Mouse (Mus musculus) CH12.LX (cell line): Measurements from ENCODE around the gene Rffl. TPM values are rescaled to one million over a fixed set of nuclear protein-coding genes. Genes with fewer than 3 reads are reported as not detected.

Experiments
- DNase-seq: peaks from one replicate; pipeline ENCODE4 v3.0.0-alpha.2; 2013; ENCODE audit errors: extremely low read depth
- H3K27ac ChIP-seq: 2 replicates; pipeline ENCODE4 v1.5.1; 2012; ENCODE audit warnings: low read depth, mild to moderate bottlenecking, control low read depth, moderate library complexity; ENCODE audit not compliant: insufficient read depth
- H3K27me3 ChIP-seq: replicated peaks from 2 replicates; pipeline ENCODE3; 2012; ENCODE audit warnings: inconsistent platforms
- H3K36me3 ChIP-seq, 2 experiments: replicated peaks in 1 of 2; 2 replicates each; pipeline versions ENCODE3 to v1.6.1; 2012; ENCODE audit warnings: inconsistent platforms in 1 of 2, low read length in 1 of 2, mild to moderate bottlenecking in 1 of 2, mixed read lengths in 1 of 2, moderate library complexity in 1 of 2; ENCODE audit not compliant: control insufficient read depth in 1 of 2, insufficient read depth in 1 of 2
- H3K4me1 ChIP-seq, 2 experiments: 2 replicates each; pipeline ENCODE4 v1.6.1; 2012; ENCODE audit warnings: inconsistent platforms in 1 of 2, moderate library complexity in 1 of 2; ENCODE audit not compliant: insufficient read depth in 2 of 2, control insufficient read depth in 1 of 2
- H3K4me2 ChIP-seq: 2 replicates; pipeline ENCODE4 v1.6.1; 2012; ENCODE audit warnings: low read depth, mild to moderate bottlenecking, control low read depth; ENCODE audit not compliant: poor library complexity, insufficient read depth, severe bottlenecking
- H3K4me3 ChIP-seq, 3 experiments: fragments of 150-350 bp in 1 of 3; sonication (generic) in 1 of 3; replicated peaks in 1 of 3; 2 replicates each; pipeline versions ENCODE3 to v1.5.1; 2011 to 2012; ENCODE audit warnings: low read depth in 2 of 3, low read length in 2 of 3, mild to moderate bottlenecking in 2 of 3, moderate library complexity in 2 of 3, control low read depth in 1 of 3, improper control_type of control experiment in 1 of 3, inconsistent platforms in 1 of 3, mixed read lengths in 1 of 3; ENCODE audit not compliant: poor library complexity in 1 of 3
- H3K79me2 ChIP-seq: replicated peaks from 2 replicates; pipeline ENCODE4 v1.6.1; 2012; ENCODE audit warnings: mild to moderate bottlenecking, moderate library complexity; ENCODE audit not compliant: control insufficient read depth, poor library complexity, insufficient read depth, severe bottlenecking; ENCODE audit errors: extremely low read depth
- H3K9ac ChIP-seq: 2 replicates; pipeline ENCODE4 v1.6.1; 2012; ENCODE audit warnings: low read depth, mild to moderate bottlenecking, control low read depth, moderate library complexity; ENCODE audit not compliant: insufficient read depth
- H3K9me3 ChIP-seq: replicated peaks from 2 replicates; pipeline ENCODE3; 2012; ENCODE audit warnings: low read length, inconsistent platforms, mixed read lengths
- CTCF ChIP-seq, 2 experiments: IDR thresholded peaks in 1 of 2; conservative IDR thresholded peaks in 1 of 2; 2 replicates each; pipeline ENCODE4 v1.5.1; 2011 to 2012; ENCODE audit warnings: low read depth in 2 of 2, low read length in 2 of 2, improper control_type of control experiment in 1 of 2, inconsistent platforms in 1 of 2, mild to moderate bottlenecking in 1 of 2, moderate library complexity in 1 of 2
- EP300 ChIP-seq: IDR thresholded peaks from 2 replicates; pipeline ENCODE4 v1.6.1; 2011; ENCODE audit warnings: low read length, improper control_type of control experiment
- ETS1 ChIP-seq: conservative IDR thresholded peaks from 2 replicates; pipeline ENCODE4 v1.6.1; 2012; ENCODE audit warnings: low read depth, mild to moderate bottlenecking, inconsistent platforms, low read length, improper control_type of control experiment, moderate library complexity
- HCFC1 ChIP-seq: IDR thresholded peaks from 2 replicates; pipeline ENCODE4 v1.6.1; 2012; ENCODE audit warnings: low read depth, mild to moderate bottlenecking, inconsistent platforms, low read length, improper control_type of control experiment
- IRF4 ChIP-seq: IDR thresholded peaks from 2 replicates; pipeline ENCODE4 v1.6.1; 2014; ENCODE audit warnings: low read depth, mild to moderate bottlenecking, inconsistent platforms, low read length, improper control_type of control experiment
- JUN ChIP-seq: IDR thresholded peaks from 2 replicates; pipeline ENCODE4 v1.6.1; 2011; ENCODE audit warnings: low read depth, mild to moderate bottlenecking, low read length, improper control_type of control experiment, moderate library complexity; ENCODE audit not compliant: insufficient read depth
- MAZ ChIP-seq: IDR thresholded peaks from 2 replicates; pipeline ENCODE4 v1.6.1; 2012; ENCODE audit warnings: low read depth, mild to moderate bottlenecking, inconsistent platforms, low read length, improper control_type of control experiment, moderate library complexity
- MEF2A ChIP-seq: IDR thresholded peaks from 2 replicates; pipeline ENCODE4 v1.6.1; 2014; ENCODE audit warnings: low read depth, mild to moderate bottlenecking, inconsistent platforms, low read length, improper control_type of control experiment, borderline replicate concordance
- MXI1 ChIP-seq: IDR thresholded peaks from 2 replicates; pipeline ENCODE4 v1.6.1; 2011; ENCODE audit warnings: mild to moderate bottlenecking, low read depth, low read length, improper control_type of control experiment
- NELFE ChIP-seq: IDR thresholded peaks from 2 replicates; pipeline ENCODE4 v1.6.1; 2011; ENCODE audit warnings: low read depth, low read length, improper control_type of control experiment
- NRF1 ChIP-seq: IDR thresholded peaks from 2 replicates; pipeline ENCODE4 v1.6.1; 2014; ENCODE audit warnings: low read depth, mild to moderate bottlenecking, inconsistent platforms, low read length, improper control_type of control experiment, moderate library complexity
- PAX5 ChIP-seq: IDR thresholded peaks from 2 replicates; pipeline ENCODE4 v1.6.1; 2012; ENCODE audit warnings: low read length, inconsistent platforms, mixed read lengths
- RAD21 ChIP-seq: IDR thresholded peaks from 2 replicates; pipeline ENCODE4 v1.6.1; 2011; ENCODE audit warnings: low read depth, mild to moderate bottlenecking, low read length, improper control_type of control experiment, moderate library complexity
- RCOR1 ChIP-seq: conservative IDR thresholded peaks from 2 replicates; pipeline ENCODE4 v1.6.1; 2012; ENCODE audit warnings: low read depth, mild to moderate bottlenecking, inconsistent platforms, low read length, improper control_type of control experiment
- SIN3A ChIP-seq: IDR thresholded peaks from 2 replicates; pipeline ENCODE4 v1.6.1; 2012; ENCODE audit warnings: low read length, improper control_type of control experiment, inconsistent platforms
- SMC3 ChIP-seq: IDR thresholded peaks from 2 replicates; pipeline ENCODE4 v1.6.1; 2011; ENCODE audit warnings: low read depth, low read length, improper control_type of control experiment
- UBTF ChIP-seq: IDR thresholded peaks from 2 replicates; pipeline ENCODE4 v1.6.1; 2012; ENCODE audit warnings: low read depth, mild to moderate bottlenecking, inconsistent platforms, low read length, improper control_type of control experiment, moderate library complexity
- USF1 ChIP-seq: IDR thresholded peaks from 2 replicates; pipeline ENCODE4 v1.6.1; 2014; ENCODE audit warnings: low read depth, mild to moderate bottlenecking, inconsistent platforms, low read length, improper control_type of control experiment
- ZC3H11A ChIP-seq: IDR thresholded peaks from 2 replicates; pipeline ENCODE4 v1.6.1; 2012; ENCODE audit warnings: low read depth, mild to moderate bottlenecking, inconsistent platforms, low read length, improper control_type of control experiment
- ZNF384 ChIP-seq: IDR thresholded peaks from 2 replicates; pipeline ENCODE4 v1.6.1; 2012; ENCODE audit warnings: low read depth, low read length, improper control_type of control experiment, inconsistent platforms
- dilution Hi-C: fragments of 300-500 bp; cut with MboI; formaldehyde crosslinking; loops from 2 replicates; pipeline ENCODE4 v1.14.3; 2020; ENCODE audit warnings: low sequenced_read_pairs; ENCODE audit not compliant: extremely low pct_unique_long_range_greater_than_20kb, extremely low pct_ligation_motif_present
- in situ Hi-C: fragments of 300-500 bp; cut with MboI; formaldehyde crosslinking; loops from 3 replicates; pipeline ENCODE4 v1.14.3; 2019; ENCODE audit warnings: low sequenced_read_pairs, low pct_ligation_motif_present, low pct_unique_long_range_greater_than_20kb, mixed read lengths
- polyA plus RNA-seq: library from polyadenylated mRNA; unstranded; fragments of >175 nt; gene quantifications from 2 replicates; pipeline ENCODE4 v1.2.1, GENCODE M21; 2012; ENCODE audit warnings: low read depth; ENCODE audit not compliant: insufficient read length
- total RNA-seq, 2 experiments: library from RNA; depleted of rRNA; stranded (reverse); fragments of 300-350 nt in 1 of 2; fragments of >200 nt in 1 of 2; gene quantifications; 2 replicates each; pipeline ENCODE4 v1.2.3; 2012 to 2014

Gene Rffl
- total and polyA plus RNA-seq, 3 experiments, result 1.2 to 16.5 (median 3.0) TPM

- TF ChIP-seq ETS1, result no peak; the same call in 1 of the 2 replicates
- TF ChIP-seq ZC3H11A, result no peak
- no peak for TF ChIP-seq ZNF384
- no peak for TF ChIP-seq RAD21
- no peak for TF ChIP-seq CTCF (conservative IDR thresholded peaks at IDR 0.05 in 1 of 2, IDR thresholded peaks at IDR 0.05 in 1 of 2; ENCODE audit: low read depth in 2 of 2, low read length in 2 of 2)
- TF ChIP-seq UBTF, result peak; percentile 83; the same call in 1 of the 2 replicates
- TF ChIP-seq PAX5, result no peak
- no peak for TF ChIP-seq SMC3
- TF ChIP-seq SIN3A, result peak; percentile 80
- TF ChIP-seq MEF2A, result peak; percentile 72; the same call in 1 of the 2 replicates
- peak; percentile 82 for TF ChIP-seq HCFC1
- TF ChIP-seq NELFE, result peak; percentile 99
- peak; percentile 98 for TF ChIP-seq IRF4
- peak; percentile 56 for TF ChIP-seq EP300
- no peak for TF ChIP-seq USF1
- no peak for TF ChIP-seq MAZ
Observed at GRCm38 (mm10) chr11:82763742-82764437, 107.1 kb downstream of the Rffl start, which contains the start of the genes Cct6b and Zfp830 (continued).

GRCm38 (mm10) chr11:82763261-82763660, 107.7 kb downstream of the Rffl start:
- peaks cover 6% of the 10 kb centered on the region for H3K9me3 ChIP-seq
- in situ Hi-C loops, result loop anchor here (25.0 kb wide), 1 partner anchor 424 kb away; the partner anchor contains the start of genes Slfn3 and Slfn4
- no peak for TF ChIP-seq RCOR1
- TF ChIP-seq MXI1, result no peak
- TF ChIP-seq SIN3A, result no peak
- TF ChIP-seq CTCF (conservative IDR thresholded peaks at IDR 0.05 in 1 of 2, IDR thresholded peaks at IDR 0.05 in 1 of 2; ENCODE audit: low read depth in 2 of 2, low read length in 2 of 2), result no peak; a peak in 1 of 4 replicates
- no peak for TF ChIP-seq NRF1
- TF ChIP-seq JUN, result no peak
- no peak for TF ChIP-seq UBTF
- TF ChIP-seq ZC3H11A, result no peak
- TF ChIP-seq, all 38 proteins: peak for 0
- Histone ChIP-seq H3K27ac (peak overlapping the region; percentile 95), H3K9ac (peak overlapping the region; percentile 81), H3K4me1 (peaks cover 0 to 28% of the 10 kb centered on the region in 2 experiments; a peak in 2 of 4 replicates), H3K4me2 (peak overlapping the region; percentile 93), H3K36me3 (peaks cover under 1 to 14% of the 10 kb centered on the region in 2 experiments), H3K79me2 (peaks cover 29% of the 10 kb centered on the region), H3K4me3 (peak overlapping the region; percentile 89 to 96 (median 91)), H3K27me3 (no peaks in the 10 kb centered on the region)
- DNase-seq, result peak; percentile 31
- dilution Hi-C loops, result no loop called here
